Mouse (Mus musculus) olfactory bulb, adult 2 months (tissue): ENCODE measurements around the gene Cfap20.

Experiments used
- CTCF ChIP-seq: fragments of 200-500 bp; IDR thresholded peaks from 2 replicates; pipeline ENCODE4 v1.5.1; 2012; ENCODE audit warnings: low read depth, mild to moderate bottlenecking, low read length, moderate library complexity; ENCODE audit not compliant: insufficient read depth
- POLR2A ChIP-seq: fragments of 200-500 bp; IDR thresholded peaks from 2 replicates; pipeline ENCODE4 v1.6.1; 2012; ENCODE audit warnings: mild to moderate bottlenecking, low read depth, low read length, moderate library complexity; ENCODE audit not compliant: insufficient read depth

DNA sequence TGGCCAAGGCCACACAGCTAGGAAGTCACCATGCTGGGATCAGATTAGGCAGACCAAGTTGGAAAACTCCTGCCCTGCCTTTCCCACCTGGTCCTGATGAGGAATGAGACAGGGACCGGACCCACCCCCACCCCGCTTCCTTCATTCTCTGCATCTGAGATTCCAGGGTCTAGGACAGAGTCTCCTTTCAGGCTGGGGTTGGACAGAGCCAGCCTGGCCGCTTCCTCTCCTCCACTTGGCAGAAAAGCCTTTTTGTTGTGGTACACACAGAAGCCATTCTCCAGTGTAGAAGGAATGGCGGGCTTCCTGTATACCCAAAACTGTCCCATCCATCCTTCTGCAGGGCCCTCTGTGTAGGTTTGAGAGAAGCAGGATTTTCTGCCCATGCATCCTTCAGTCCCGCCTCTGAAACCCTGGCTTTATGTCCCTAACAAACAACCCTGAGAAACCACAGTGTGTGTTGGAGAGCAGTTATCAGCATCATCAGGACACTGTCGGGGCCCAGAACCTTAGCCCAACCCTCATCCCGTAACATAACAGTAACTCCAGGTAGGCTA lies 59.2 kb downstream of the Cfap20 start:
- TF ChIP-seq CTCF: no peak
- no peak for TF ChIP-seq POLR2A
